Mouse (Mus musculus) brain, embryonic 14.5 days (tissue): ENCODE data around the gene Opcml.

Source experiments
- CTCF ChIP-seq: fragments of 200-500 bp; IDR thresholded peaks from 2 replicates; pipeline ENCODE4 v1.5.1; 2012; ENCODE audit warnings: inconsistent platforms, mild to moderate bottlenecking, moderate library complexity, borderline replicate concordance; ENCODE audit not compliant: insufficient read depth, insufficient read length; ENCODE audit errors: extremely low read depth
- POLR2A ChIP-seq: fragments of 200-500 bp; IDR thresholded peaks from 2 replicates; pipeline ENCODE4 v1.6.1; 2012; ENCODE audit warnings: mild to moderate bottlenecking, inconsistent platforms, borderline replicate concordance; ENCODE audit not compliant: poor library complexity, insufficient read depth, insufficient read length, severe bottlenecking; ENCODE audit errors: extremely low read depth

DNA sequence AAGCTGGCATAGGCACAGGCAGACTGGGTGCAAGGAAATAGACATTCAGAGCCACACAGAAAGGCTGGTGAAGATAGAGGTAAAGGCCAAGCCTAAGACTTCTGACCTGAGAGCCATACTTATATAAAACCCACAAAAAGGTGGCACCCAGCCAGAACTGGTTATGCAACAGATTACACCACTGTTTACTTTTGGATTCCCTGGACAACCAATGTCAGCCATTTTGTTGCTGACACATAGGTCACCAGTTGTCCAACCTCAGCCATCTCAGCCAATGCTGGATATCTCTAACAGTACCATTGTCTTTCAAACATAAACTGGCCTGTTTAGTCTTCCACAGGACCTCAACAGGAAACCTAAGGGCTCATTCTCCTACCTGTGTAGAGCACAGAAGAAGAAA, 11.8 kb downstream of the Opcml start:
- TF ChIP-seq CTCF (no peak), POLR2A (no peak)
